Mouse (Mus musculus): ENCODE measurements around the gene Prim2. TPM values are rescaled to one million over a fixed set of nuclear protein-coding genes. Genes with fewer than 3 reads are reported as not detected.

Prim2 gene
- polyA plus RNA-seq, 1 experiment = 15.6 TPM

DNA sequence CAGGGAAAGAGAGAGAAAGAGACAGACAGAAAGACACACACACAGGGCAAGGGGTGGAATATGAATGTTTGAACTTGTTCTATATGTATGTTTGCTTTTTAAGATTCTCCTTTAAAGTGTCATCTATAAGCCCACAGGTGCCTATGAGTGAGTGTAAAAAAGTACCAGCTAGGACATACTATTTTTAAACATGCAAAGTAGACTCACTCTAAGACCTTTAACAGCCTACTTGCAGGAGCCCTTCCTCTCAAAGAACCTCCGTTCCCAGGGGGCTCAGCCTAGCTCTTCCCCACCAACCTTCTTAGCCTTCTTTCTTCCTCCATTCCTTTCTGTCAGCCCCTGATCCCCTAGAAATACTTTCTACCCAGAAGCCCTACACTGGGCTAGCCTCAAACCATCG, 73.7 kb downstream of the Prim2 start:
- Histone ChIP-seq H3K27ac (ENCODE audit: insufficient read depth, low read depth, low read length) (no peak overlapping the region), H3K4me1 (ENCODE audit: control insufficient read depth, insufficient read depth, low read length) (peaks cover 5% of the 10 kb centered on the region; the same call in 1 of the 2 replicates), H3K4me3 (ENCODE audit: insufficient read depth, low read length) (no peak overlapping the region)
- TF ChIP-seq POLR2A (IDR thresholded peaks at IDR 0.05; ENCODE audit: borderline replicate concordance, low read depth, low read length) (no peak), CTCF (IDR thresholded peaks at IDR 0.05; ENCODE audit: low read depth, low read length) (no peak)

DNA sequence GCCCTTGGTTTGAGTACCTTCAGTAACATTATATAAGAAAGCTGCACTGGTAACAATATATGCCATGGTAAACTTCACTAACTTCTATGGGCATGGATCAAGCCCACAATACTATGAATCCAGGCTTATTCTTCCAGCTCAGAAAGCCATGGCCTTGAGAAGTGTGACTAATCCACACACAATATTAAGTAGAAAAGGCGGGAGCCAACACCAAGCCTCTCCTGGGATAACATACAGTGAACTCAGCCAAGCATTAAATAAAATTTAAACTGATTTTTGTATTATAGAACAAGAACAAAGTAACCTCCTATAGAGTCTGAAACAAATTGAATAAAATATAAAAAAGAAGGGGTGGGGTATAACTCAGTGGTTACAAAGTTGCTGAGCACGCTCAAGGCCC, 74.6 kb downstream of the Prim2 start:
- Histone ChIP-seq H3K4me1 (ENCODE audit: control insufficient read depth, insufficient read depth, low read length) (peaks cover 5% of the 10 kb centered on the region; the same call in 1 of the 2 replicates), H3K27ac (ENCODE audit: insufficient read depth, low read depth, low read length) (no peak overlapping the region), H3K4me3 (ENCODE audit: insufficient read depth, low read length) (no peak overlapping the region)
- no peak for TF ChIP-seq CTCF (IDR thresholded peaks at IDR 0.05; ENCODE audit: low read depth, low read length)
- no peak for TF ChIP-seq POLR2A (IDR thresholded peaks at IDR 0.05; ENCODE audit: borderline replicate concordance, low read depth, low read length)

DNA sequence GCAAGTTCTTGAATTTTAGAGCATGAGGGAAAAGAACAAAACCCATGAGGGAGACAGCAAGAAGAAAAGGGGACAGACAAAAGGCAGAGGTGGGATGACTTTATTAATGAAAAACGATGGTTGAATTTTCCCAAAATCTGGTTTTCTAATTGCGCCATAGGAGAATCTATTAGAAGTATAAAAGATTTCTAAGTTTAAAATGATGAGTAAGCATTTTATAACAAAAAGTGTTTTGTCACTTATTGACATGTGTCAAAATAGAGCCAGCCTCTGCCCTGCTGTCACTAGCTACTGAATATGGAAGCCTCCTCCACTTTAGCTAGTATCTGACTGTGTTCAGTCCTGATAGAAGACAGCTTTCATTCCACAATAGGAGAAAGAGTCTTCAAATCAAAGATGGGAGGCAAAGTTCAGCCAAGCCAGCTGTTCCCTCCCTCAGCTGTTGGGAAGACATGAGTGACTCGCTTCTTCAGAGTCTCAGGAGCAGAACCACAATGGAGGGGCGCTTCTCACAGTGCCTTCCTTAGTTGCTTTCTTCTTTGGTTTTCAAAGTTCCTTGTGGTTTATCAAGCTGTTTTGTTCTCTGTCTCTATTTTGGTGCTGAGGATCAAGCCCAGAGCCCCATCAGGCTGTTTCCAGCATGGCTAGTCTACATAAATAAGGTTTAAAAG, 75.7 kb downstream of the Prim2 start:
- no peak overlapping the region for H3K4me3 ChIP-seq (ENCODE audit: insufficient read depth, low read length)
- TF ChIP-seq POLR2A (IDR thresholded peaks at IDR 0.05; ENCODE audit: borderline replicate concordance, low read depth, low read length) = no peak
- TF ChIP-seq CTCF (IDR thresholded peaks at IDR 0.05; ENCODE audit: low read depth, low read length) = no peak
- no peak overlapping the region for H3K27ac ChIP-seq (ENCODE audit: insufficient read depth, low read depth, low read length)
- H3K4me1 ChIP-seq (ENCODE audit: control insufficient read depth, insufficient read depth, low read length) = peaks cover 5% of the 10 kb centered on the region; the same call in 1 of the 2 replicates

DNA sequence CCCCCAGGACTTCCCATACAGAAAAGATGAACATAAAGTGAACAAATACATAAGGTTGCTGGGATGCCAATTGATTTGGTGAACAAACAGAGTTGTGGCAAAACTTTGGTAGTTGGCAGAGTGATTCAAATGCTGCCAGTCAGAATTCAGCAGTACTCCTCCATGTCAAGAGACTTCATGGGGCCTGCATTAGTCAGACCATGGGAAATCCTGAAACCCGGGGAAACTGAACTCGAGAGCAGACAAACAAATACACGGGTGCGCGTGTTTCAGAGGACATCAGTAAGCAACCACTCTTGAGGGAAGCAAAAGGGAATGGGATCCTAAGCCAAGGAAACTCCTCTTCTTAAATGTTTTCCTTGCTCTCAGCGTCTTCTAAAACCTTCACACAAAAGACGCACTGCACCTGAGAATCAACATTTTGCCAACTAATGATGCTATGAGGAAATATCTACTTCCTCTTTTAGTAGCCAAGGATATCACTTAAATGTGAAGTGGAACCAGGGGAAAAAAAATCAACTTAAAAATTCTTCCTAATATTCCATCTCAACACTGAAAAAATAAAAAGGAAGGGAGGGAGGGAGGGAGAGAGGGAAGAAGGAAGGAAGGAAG, 77.5 kb downstream of the Prim2 start:
- H3K4me3 ChIP-seq (ENCODE audit: insufficient read depth, low read length) = no peak overlapping the region
- no peak overlapping the region for H3K27ac ChIP-seq (ENCODE audit: insufficient read depth, low read depth, low read length)
- TF ChIP-seq POLR2A (IDR thresholded peaks at IDR 0.05; ENCODE audit: borderline replicate concordance, low read depth, low read length) = no peak
- no peak for TF ChIP-seq CTCF (IDR thresholded peaks at IDR 0.05; ENCODE audit: low read depth, low read length)
- H3K4me1 ChIP-seq (ENCODE audit: control insufficient read depth, insufficient read depth, low read length) = peaks cover 5% of the 10 kb centered on the region; the same call in 1 of the 2 replicates

DNA sequence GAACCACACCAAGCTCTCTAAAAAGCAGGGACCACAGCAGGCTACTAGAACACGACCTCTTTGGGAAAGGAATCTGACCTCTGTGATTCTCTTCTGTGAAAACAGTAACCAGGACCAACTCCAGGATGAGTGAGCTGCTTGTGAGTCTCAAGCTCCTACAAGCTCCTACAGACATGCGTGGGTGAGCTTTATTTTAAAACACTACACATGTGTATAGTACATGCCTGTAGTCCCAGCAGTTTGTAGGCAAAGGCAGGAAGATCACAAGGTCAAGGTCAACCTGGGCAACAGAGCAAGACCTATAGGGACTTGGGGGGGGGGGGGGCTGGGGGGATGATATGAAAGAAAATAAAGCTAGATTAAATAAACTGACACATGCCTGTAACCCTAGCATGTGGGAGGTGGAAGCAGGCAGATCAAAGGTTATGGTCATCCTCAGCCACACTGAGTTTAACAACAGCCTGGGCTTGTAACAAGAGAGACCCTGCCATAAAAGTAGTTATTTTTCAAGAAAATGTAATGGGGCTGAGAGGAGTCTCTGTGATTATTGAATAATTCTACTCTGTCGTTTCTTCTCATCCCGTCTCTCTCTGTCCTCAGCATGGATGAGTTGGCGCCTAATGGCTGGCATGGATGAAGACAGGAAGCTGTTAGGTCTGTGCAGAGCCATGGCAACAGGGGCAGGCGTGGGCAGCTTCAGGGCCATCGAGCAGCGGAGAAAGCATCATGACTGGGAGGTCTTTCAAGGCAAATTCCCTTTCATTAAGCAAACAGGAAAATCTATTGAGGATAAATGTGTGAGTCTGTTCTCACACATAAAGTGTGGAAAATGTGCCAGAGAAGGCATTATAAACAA, 78.8 kb downstream of the Prim2 start:
- TF ChIP-seq CTCF (IDR thresholded peaks at IDR 0.05; ENCODE audit: low read depth, low read length) (no peak), POLR2A (IDR thresholded peaks at IDR 0.05; ENCODE audit: borderline replicate concordance, low read depth, low read length) (no peak)
- H3K27ac ChIP-seq (ENCODE audit: insufficient read depth, low read depth, low read length) = no peak overlapping the region
- H3K4me1 ChIP-seq (ENCODE audit: control insufficient read depth, insufficient read depth, low read length) = peaks cover 5% of the 10 kb centered on the region; the same call in 1 of the 2 replicates
- no peak overlapping the region for H3K4me3 ChIP-seq (ENCODE audit: insufficient read depth, low read length)

DNA sequence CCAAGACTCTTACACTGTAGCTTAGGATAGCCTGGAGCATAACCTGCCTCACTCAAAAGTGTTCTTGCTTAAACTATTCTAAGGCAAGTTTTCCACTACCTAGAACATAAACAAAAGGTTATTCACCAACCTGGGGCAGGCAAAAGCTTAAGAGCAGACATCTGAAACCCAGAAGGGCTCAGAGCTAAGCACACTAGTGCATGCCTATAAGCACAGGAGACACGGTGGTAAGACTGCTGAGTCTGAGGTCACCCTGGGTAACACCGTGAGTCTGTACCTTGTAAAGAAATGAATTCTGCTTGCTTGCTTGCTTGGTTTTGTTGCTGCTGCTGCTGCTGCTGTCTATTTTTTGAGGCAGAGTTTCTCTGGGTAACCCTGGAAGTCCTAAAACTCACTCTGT, 80.1 kb downstream of the Prim2 start:
- H3K4me1 ChIP-seq (ENCODE audit: control insufficient read depth, insufficient read depth, low read length) = peaks cover 11% of the 10 kb centered on the region
- TF ChIP-seq CTCF (IDR thresholded peaks at IDR 0.05; ENCODE audit: low read depth, low read length) (no peak), POLR2A (IDR thresholded peaks at IDR 0.05; ENCODE audit: borderline replicate concordance, low read depth, low read length) (no peak)
- H3K27ac ChIP-seq (ENCODE audit: insufficient read depth, low read depth, low read length) = no peak overlapping the region
- H3K4me3 ChIP-seq (ENCODE audit: insufficient read depth, low read length) = no peak overlapping the region

DNA sequence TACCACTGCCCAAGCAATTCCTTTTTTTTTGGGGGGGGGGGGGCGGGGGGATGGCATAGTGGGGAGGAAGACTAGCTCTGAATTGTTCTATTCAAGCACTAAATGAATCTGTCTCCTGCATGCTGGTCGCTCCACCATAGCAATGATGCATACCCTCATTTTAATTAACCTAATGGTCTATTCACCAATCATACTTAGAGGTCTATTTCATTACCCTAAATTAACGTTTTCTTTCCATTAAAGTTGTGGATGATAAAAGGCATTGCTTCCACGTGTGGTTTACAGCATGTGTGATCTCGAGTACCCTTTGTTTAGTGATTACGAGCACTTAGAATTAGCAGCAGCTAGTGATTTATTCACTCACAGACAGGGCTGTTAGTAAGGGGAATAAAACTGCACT, 81.0 kb downstream of the Prim2 start:
- no peak for TF ChIP-seq CTCF (IDR thresholded peaks at IDR 0.05; ENCODE audit: low read depth, low read length)
- no peak for TF ChIP-seq POLR2A (IDR thresholded peaks at IDR 0.05; ENCODE audit: borderline replicate concordance, low read depth, low read length)
- H3K4me1 ChIP-seq (ENCODE audit: control insufficient read depth, insufficient read depth, low read length) = peaks cover 18% of the 10 kb centered on the region
- H3K4me3 ChIP-seq (ENCODE audit: insufficient read depth, low read length) = no peak overlapping the region
- H3K27ac ChIP-seq (ENCODE audit: insufficient read depth, low read depth, low read length) = no peak overlapping the region

DNA sequence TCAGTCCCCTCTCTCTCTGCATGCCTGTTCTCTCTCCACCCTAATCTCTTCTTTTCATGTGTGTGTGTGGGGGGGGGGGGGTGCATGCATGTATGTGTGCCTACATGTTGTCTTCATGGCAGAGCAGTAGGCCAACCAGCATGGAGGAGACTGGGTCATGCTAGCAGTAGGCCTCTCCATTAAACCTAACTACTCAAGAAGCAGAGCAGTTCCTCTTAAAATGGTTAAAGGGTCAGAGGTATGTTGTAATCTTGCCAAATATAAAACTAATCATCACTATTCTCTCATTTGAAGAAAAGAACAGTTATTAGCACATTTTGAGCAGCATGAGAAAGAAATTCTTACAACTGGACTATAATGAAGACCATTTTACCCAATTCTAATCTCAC, 85.0 kb downstream of the Prim2 start:
- Histone ChIP-seq H3K4me3 (ENCODE audit: insufficient read depth, low read length) (no peak overlapping the region), H3K4me1 (ENCODE audit: control insufficient read depth, insufficient read depth, low read length) (peaks cover 13% of the 10 kb centered on the region), H3K27ac (ENCODE audit: insufficient read depth, low read depth, low read length) (no peak overlapping the region)
- TF ChIP-seq POLR2A (IDR thresholded peaks at IDR 0.05; ENCODE audit: borderline replicate concordance, low read depth, low read length) (no peak), CTCF (IDR thresholded peaks at IDR 0.05; ENCODE audit: low read depth, low read length) (no peak)

DNA sequence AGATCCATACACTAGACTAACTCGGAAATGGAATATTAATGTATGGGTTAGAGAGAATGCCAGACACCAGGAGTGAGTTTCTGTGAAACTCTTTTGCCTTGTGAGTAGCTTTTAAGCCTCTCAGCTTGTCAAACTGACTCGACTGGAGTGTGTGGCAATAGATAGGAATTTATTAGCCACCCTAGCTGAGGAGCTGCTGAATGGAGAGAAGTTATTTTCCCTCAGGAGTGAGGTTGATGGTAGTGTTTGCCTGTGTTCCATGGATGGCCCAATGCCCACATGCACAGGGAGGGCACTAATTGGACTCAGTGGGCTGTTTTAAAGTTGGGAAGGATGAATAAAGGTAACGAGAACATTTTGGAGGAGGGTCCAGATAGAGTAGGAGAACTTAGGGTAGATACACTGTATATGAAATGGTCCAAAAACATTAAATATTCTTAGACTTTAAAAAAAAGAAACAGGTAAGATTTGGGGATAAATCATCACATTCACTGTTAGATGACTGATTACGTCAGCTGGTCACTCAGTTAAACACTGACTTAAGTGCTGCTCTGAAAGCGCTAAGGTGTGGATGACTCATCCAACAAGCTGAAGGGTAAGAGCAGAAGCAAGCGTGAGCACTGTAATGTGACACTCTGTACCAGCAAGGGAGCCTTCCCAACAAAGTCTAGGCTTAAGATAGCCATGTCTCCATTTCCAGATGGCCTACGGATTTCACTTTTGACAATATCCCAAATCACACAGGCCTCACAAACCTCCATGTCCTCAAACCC, 85.6 kb downstream of the Prim2 start:
- H3K4me3 ChIP-seq (ENCODE audit: insufficient read depth, low read length) = no peak overlapping the region
- H3K27ac ChIP-seq (ENCODE audit: insufficient read depth, low read depth, low read length) = no peak overlapping the region
- peaks cover 13% of the 10 kb centered on the region for H3K4me1 ChIP-seq (ENCODE audit: control insufficient read depth, insufficient read depth, low read length)
- TF ChIP-seq CTCF (IDR thresholded peaks at IDR 0.05; ENCODE audit: low read depth, low read length) = no peak
- TF ChIP-seq POLR2A (IDR thresholded peaks at IDR 0.05; ENCODE audit: borderline replicate concordance, low read depth, low read length) = no peak

All from bone marrow macrophage, adult 2 months (primary cell).